Mouse (Mus musculus) urinary bladder, postnatal 25 days (tissue): ENCODE measurements around the gene Upk3b.
"Not testable (repeated sequence)": the region's sequence is repeated elsewhere in the genome, so short reads cannot be mapped to it uniquely, and the experiment has no call there.

Experiments used
- DNase-seq: peaks from one replicate; pipeline ENCODE4 v3.0.0; 2022; ENCODE audit warnings: low spot score

The Upk3b gene

DNA sequence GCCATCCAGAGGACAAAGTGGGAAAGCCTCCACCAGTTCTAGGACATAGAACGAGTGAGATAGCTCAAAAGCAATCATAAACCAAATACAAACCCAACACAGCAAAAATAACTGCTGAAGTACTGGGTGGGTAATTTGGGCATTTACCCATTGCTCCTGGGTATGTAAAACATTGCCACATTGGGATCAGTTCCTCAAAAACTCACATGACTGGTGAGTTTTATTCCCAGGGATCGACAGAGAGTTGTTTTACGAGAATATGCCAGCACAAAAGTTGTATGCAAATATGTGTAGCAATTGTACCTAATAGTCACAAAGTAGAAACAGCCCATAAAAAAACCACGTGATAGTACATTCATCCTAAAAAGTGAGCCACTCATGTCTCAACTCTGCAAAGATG, 3.4 kb upstream of the Upk3b start:
- no peak for DNase-seq

DNA sequence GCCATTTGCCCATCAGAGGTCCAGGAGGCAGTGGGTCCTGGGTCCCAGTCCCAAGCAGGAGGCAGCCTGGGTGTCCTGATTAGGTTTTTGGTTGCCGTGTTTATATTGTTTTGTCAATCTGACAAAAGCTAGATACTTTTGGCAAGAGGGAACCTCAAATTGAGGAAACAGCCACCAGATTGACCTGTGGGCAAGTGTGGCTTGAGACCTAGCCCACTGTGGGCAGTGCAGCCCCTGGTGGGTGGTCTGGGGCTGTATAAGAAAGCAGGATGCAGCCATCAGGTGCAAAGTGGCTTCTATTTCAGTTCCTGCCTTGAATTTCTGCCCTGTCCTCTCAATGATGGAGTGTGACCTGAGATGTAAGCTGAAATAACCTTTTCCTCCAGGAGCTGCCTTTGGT, 3.0 kb upstream of the Upk3b start:
- DNase-seq: no peak

DNA sequence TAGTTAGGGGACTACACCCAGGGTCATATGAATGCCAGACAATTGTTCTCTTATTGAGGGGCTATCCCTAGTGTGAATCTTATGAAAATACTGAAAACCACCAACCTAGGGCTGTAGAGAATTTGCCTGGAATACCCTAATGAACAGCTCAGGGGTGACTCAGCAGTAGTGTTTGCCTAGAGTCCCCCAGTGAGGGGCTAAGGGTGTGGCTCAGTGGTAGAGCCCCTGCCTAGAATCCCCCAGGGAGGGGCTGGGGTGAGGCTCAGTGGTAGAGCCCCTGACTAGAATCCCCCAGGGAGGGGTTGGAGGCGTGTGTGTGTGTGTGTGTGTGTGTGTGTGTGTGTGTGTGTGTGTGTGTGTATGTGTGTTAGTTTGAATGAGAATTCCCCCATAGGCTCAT, 1.6 kb upstream of the Upk3b start:
- no peak for DNase-seq

DNA sequence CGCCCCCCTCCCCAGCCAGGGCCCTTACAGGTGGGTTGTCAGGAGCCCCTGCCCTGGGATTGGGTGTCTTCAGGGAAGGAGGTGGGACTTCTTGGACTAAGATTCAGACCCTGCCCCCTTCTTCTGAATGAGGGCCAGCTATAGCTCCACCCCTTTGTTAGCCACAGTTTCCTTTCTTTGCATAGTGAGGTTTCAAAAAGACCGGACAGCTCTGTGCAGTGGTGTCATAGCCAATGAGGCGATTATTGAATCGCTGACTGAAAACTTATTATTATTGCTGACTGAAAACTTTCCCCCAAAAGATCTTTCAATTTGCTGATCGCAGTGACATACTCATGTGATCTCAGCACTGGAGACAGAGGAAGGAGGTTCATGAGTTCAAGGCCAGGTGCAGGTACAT, 1.9 kb downstream of the Upk3b start:
- no peak for DNase-seq

DNA sequence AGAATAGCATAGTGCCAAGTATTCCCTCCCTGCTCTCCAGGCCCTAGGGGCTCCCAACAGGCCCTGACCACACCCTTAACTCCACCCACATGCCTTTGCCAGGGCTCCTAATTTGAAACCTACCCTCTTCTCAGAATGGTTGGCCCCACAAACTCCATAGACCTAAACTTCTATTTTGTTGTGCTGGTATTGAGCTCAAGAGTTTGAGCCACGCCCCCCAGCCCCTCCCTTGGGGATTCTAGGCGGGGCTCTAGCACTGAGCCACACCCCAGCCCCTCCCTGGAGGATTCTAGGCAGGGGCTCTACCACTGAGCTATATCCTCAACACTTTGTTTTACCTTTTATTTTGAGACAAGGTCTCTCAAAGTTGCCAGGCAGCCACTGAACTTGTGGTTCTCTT, 3.0 kb downstream of the Upk3b start:
- no peak for DNase-seq

DNA sequence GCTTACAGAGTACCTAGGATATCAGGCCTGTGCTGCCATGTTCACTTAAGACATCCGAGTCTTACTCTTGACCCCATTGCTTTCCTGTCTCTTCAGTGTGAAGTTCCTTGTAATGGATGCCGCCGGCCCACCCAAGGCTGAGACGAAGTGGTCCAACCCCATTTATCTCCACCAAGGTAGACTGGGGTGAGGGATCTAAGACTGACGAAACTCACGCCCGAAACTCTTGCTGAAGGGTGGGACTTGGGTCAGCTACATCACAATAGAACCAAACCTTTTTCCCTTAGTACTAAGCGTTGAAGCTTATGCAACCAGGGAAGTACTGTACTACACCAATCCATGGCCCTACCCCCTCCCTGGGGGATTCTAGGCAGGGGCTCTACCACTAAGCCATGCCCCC, 3.4 kb downstream of the Upk3b start:
- no peak for DNase-seq

DNA sequence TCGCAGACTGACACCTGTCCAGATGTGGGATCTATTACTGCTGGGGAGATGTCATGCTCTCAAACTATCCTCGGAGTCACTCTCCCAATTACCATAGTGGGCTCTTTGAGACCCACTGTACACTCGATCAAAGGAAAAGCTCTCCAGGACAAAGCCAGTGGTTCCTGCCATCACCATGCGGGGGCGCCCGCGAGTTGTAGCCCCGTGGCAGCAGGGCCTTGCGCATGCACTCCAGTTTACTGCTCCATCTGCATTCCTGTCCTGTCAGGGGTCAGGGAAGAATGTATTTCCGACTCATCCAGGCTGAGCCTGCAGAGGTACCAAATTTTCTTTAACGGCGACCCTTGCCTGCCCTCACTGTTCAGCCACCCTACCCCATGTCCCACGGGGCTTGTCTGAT, 6.6 kb downstream of the Upk3b start:
- DNase-seq: peak; percentile 58

DNA sequence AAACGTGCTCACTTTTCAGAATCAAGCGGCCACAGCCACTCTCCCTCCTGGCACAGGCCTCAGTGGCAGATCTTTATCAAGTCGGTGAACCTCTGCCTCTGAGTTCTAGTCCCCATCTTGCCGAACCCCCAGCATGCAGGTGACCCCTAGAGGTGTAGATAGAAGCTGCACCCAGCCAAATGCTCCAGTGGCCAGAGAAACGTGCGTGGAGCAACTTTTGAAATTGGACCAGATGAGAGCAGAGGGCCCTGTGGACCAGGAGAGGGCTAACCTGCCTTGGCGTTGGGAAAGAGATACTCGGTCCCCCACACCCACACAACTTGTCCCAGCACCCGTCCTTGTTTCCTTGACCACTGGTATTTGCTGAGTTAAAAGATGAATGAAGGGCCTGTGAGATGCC, 7.1 kb downstream of the Upk3b start:
- DNase-seq: no peak

DNA sequence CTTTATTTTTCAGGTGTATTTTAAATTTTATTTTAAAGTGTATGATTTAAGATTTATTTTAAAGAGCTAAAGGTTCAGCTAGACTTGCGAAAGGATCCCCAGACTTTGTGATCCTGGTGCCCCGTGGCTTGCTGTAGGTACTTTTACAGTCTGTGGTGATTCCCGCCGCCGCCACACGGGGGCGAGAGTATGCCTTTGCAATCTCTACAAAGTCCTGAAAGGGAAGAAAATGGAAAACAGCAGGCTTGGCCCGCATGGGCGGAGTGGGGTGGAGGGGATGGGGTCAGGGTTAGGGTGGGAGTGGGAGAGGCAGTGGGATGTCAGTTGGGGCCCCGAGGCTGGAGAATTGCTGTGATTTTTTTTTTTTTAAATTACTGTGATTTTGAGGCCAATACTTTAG, 7.7 kb downstream of the Upk3b start:
- peak; percentile 90 for DNase-seq

DNA sequence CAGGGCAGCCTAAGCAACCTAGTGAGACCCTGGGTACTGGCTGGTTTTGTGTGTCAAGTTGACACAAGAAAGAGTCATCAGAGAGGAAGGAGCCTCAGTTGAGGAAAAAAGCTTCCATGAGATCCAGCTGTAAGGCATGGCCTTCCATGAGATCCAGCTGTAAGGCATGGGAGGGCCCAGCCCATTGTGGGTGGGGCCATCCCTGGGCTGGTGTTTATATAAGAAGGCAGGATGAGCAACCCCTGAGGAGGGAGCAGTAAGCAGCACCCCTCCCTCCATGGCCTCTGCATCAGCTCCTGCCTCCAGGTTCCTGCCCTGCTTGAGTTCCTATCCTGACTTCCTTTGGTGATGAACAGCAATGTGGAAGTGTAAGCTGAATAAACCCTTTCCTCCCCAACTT, 10.2 kb downstream of the Upk3b start:
- DNase-seq: not testable (repeated sequence)

DNA sequence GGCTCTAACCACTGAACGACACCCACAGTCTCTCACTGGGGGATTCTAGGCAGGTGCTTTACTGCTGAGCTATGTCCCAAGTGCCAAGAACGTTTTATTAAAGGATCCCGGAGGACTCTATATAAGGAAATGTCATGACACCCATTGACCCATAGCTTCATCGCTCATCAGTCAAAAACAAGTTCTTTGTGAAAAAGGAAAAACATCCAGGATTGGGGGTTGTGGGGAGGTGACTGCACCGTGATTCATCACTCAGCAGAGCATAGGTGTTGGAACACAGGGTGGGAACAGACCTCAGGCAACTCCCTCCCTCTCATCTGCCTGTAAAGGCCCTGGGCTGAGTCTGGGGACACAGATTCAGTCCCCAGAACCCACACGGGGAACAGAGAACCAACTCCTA, 11.6 kb downstream of the Upk3b start:
- no peak for DNase-seq

DNA sequence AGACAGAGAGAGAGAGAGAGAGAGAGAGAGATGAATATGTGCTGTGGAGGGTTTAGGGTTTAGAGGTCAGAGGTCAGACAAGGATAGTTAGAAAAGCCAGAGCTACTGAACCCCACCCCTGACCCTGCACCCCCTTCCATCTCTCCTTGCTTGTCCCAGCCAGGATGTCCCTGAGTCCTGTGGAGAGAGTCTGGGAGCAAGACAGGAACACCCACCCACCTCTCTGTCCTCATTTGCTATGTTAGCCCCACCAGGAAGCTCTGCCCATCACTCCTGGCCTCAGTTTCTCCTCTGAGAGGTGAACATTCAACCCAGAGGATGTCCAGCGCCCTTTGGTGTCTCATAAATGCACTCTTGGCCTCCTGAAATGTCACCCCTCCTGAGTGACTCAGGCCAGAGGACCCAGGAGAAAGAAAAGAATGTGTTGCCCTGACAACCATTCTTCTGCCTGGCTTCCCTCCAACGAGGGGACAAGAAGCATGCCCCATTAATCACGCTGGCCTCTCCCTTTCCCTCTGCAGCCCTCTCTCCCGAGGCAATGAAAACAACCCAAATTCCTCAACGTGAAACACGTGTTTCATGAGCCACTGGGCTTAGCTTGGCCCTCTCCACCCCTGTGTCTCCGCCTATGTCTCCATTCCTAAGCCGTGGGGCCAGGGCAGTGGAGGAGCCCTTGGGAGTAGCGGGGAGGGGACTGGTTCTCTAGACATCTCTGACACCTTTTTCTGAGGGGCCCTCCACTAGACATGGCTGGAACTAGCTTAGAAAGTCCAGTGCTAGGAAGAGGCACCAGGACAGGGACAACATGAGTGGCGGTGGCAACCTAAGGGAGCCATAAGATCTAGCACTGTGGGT, 13.2 kb downstream of the Upk3b start:
- DNase-seq: peak; percentile 64

DNA sequence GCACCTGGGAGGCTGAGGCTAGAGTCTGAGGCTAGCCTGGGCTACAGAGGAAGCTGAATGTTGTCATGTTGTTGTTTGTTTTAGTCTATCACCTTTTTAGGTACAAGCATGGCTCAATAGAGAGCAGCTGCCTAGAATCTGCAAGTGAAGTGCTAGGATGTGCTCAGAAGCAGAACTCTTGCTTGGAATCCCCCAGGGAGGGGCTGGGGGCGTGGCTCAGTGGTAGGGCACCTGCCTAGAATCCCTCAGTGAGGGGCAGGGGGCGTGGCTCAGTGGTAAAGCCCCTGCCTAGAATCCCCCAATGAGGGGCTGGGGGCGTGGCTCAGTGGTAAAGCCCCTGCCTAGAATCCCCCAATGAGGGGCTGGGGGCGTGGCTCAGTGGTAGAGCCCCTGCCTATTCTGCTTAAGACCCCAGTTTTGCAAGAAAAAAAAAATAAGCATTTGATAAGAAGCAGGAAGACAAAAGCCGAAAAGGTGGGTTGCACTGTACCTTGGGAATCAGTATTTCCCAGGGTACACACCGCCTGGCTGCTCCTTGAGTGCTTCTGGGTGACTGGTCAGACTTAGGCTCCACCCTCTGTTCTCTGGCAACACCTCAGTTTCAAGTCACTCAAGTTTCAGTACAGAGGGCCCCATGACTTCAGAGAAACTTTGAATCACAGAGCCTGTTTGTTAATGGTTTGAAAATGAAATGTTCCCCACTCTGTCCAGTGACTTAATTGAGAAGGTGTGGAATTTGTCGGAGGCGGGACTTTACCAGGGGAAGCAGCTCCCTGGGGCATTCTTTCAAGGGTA, 14.8 kb downstream of the Upk3b start:
- DNase-seq: no peak

DNA sequence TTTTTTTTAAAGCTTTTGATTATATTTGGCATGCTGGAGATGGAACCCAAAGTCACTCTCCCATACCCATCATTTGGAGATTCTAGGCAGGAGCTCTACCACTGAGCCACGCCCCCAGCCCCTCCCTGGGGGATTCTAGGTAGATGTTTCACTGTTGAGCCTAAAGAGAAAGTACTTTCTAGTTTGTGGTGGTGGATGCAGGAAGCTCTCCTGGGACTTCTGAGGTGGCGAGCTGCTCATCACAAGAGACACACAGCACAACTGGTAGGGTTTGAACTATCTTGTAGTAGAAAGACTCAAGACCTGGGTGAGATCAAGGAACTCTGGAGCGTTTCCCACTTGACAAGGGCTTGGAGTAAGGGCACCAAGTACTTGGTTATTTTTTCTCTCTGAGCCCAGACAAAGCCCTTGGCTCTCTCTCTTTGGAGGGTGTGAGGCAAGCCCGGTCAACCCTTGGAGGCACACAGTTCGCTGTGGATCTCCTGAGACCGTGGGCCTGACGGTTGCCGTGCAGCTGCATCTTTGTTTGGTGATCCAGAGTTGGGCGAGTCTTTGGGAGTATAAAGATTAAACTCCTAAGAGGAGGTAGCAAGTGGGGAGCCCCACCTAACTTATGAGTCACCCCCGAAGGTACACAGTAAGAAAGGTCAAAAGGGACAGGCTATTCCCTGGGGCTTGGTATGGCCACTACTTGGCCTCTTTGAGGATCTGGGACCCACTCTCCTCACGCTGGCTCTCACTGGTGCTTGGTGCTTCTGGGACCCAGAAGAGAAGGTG, 16.2 kb downstream of the Upk3b start, which contains the start of gene Upk3bl:
Gene Upk3bl, plus strand, starts transcription at position 192 of the 777 bp plus-strand sequence.
- no peak for DNase-seq

DNA sequence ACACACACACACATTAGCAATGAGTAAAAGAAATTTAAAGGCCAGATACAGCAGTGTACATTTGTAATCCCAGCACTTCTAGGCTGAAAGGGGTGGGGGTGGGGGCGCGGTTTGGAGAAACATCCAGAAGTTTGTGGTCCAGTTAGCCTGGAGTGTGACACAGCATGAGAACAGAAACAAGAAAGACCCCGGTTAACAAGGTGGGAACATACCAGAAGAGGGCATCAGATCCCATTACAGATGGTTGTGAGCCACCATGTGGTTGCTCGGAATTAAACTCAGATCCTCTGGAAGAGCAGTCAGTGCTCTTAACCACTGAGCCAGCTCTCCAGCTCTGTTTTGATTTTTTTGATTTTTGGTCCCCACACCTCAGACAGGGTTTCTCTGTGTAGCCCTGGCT, 17.8 kb downstream of the Upk3b start:
- DNase-seq: no peak

DNA sequence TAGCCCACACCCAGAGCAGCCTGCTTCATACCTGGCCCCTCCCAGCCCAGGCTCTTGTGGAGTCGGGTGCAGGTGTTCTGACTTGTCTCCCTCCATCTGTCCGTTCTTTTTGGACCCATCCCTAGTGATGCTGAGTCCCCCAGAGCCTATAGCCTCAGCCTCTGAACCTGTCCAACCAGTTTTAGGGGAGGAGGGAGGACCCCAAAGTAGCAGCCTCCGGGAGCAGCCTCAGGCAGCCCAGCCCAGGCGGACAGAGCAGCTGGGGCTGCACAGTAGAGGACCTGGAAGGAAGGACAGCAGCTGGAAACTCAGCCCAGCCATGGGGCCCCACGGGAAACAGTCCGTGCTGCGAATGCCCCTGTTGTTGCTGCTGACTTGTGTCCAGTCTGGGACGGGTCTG, 18.8 kb downstream of the Upk3b start:
- DNase-seq: no peak

DNA sequence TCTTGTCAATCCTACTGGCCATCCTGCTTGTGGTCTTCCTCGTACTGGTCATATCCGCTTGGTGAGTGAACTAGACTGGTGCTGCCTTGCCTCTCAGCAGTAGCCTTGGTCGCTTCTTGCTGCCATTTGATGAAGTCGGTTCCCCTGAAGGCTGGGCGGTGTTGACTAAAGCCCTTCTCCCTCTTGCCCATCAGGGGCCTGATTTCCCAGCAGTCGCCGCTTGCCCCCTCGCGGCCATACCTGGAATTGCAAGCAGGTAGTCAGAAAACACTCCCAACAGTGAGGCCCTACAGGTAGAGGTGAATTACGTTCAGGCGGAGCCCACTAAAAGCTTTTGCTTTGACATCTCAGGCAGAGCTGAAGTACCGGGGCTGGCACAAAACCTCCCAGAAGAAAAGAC, 23.3 kb downstream of the Upk3b start:
- peak; percentile 84 for DNase-seq

DNA sequence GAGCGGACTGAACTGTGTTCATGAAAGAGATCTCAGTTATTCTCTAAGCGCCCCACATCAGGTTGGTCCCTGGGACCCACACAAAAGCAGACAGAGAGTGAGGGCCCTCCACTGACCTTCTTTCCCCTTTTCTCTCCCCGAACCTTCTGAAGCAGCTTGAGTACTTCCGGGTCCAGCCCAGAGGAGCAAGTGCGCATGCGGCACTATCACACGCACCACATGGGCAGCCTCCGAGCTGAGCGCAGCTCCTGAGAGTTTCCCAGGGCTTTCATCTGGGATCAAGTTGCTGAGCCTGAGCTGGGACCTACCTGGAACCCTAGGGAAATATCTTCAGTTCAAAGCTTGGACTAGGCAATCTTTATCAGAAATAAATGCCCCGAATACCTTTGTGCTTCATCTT, 25.6 kb downstream of the Upk3b start:
- no peak for DNase-seq

DNA sequence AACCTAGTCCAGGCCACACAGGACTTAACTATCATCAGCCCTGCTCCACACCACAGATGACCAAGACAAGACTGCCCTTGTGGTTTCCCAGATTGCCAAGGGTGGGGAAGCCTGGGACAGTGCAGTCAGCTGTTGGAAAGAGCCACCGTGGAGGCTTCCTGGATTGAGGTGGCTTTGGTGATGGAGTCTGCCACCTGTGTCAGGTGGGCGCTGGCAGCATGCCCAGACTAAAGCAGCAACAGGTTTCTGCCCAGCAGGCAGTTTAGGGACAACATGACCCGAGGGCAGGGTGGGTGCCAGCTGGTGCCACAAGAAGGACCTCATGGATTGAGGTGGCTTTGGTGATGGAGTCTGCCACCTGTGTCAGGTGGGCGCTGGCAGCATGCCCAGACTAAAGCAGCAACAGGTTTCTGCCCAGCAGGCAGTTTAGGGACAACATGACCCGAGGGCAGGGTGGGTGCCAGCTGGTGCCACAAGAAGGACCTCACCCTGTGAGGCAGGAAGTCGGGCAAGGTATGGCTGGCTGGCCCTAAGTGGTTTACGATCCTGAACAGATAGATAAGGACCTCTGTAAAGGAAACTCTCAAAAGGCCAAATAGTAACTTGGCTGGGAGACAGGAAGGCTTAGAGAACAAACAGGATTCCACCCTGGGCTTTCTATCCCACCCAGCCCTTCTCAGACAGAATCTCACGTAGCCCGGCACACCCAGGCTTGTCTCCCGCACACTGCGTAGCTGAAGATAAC, 28.3 kb downstream of the Upk3b start:
- DNase-seq: not testable (repeated sequence)

DNA sequence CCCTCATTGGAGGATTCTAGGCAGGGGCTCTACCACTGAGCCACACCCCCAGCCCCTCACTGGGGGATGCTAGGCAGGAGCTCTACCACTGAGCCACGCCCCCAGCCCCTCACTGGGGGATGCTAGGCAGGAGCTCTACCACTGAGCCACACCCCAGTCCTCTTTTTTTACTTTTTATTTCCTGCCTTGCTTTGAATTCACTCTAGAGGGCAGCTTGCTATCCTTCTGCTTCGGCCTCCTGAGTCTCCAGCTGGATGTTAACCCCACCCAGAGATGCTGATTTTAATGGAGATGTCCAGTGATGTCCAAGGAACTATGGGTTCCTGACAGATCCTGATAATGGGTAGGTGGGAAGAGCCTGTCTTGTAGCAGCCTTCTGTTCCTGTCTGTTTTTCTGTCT, 31.1 kb downstream of the Upk3b start:
- DNase-seq: no peak

DNA sequence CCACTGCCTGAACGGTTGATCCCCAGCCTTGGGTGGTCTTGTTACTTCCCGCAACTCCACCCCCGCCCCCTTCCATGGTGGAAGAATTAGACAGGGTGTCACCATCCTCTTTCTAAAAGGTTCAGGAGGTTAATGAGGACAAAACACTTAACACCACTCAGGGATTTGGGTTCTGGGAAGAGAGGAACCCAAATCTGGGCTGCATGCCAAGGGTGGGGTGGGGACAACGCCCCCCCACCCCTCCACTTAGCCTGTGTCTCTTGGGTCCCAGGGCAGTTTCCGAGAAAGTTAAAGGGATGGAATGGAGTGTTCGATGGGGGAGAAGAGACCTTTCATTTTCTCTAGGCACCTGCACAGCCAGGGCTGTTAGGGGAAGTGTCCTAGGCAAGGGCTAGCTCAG, 34.8 kb downstream of the Upk3b start:
- no peak for DNase-seq

DNA sequence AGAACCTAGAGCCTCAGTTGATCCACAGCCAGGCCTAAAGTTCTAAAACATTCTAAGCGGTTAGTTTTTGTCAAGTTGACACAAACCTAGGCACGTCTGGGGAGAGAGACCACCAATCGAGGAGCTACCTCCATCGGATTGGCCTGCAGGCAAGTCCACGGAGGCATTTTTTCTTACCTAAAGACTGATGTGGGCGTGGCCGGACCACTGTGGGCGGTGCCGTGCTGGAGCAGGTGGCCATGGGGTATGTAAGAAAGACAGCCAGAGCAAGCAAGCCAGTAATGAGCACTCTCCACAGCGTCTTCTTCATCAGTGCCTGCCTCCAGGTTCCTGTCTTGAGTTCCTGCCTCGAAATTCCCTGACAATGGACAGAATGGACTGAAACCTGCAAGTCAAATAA, 35.2 kb downstream of the Upk3b start:
- DNase-seq: no peak
